Mouse (Mus musculus) thymus, adult 2 months (tissue): ENCODE measurements around the gene Bst1. TPM values are rescaled to one million over a fixed set of nuclear protein-coding genes. Genes with fewer than 3 reads are reported as not detected.

Source experiments
- DNase-seq: peaks from one replicate; pipeline ENCODE4 v3.0.0; 2021
- H3K27ac ChIP-seq: fragments of 200-500 bp; 2 replicates; pipeline ENCODE4 v1.5.1; 2012; ENCODE audit warnings: low read length, control low read depth; ENCODE audit not compliant: control insufficient read depth, insufficient read depth
- H3K27me3 ChIP-seq: fragments of 200-500 bp; 2 replicates; pipeline ENCODE4 v1.6.1; 2012; ENCODE audit warnings: mild to moderate bottlenecking, low read length, moderate library complexity, mixed read lengths; ENCODE audit not compliant: control insufficient read depth, insufficient read depth
- H3K36me3 ChIP-seq: fragments of 200-500 bp; 2 replicates; pipeline ENCODE4 v1.6.1; 2012; ENCODE audit warnings: mild to moderate bottlenecking, low read length, moderate library complexity; ENCODE audit not compliant: control insufficient read depth, insufficient read depth
- H3K4me1 ChIP-seq: fragments of 200-500 bp; replicated peaks from 2 replicates; pipeline ENCODE4 v1.6.1; 2012; ENCODE audit warnings: low read length; ENCODE audit not compliant: control insufficient read depth, insufficient read depth
- H3K4me3 ChIP-seq: fragments of 200-500 bp; 2 replicates; pipeline ENCODE4 v1.5.1; 2012; ENCODE audit warnings: mild to moderate bottlenecking, low read length, control low read depth, moderate library complexity; ENCODE audit not compliant: control insufficient read depth, insufficient read depth
- CTCF ChIP-seq: fragments of 200-500 bp; IDR thresholded peaks from 2 replicates; pipeline ENCODE4 v1.5.1; 2012; ENCODE audit warnings: mild to moderate bottlenecking, control low read depth, low read length, moderate library complexity, borderline replicate concordance; ENCODE audit not compliant: control insufficient read depth, poor library complexity, insufficient read depth; ENCODE audit errors: extremely low read depth
- POLR2A ChIP-seq: fragments of 200-500 bp; IDR thresholded peaks from 2 replicates; pipeline ENCODE4 v1.6.1; 2012; ENCODE audit warnings: mild to moderate bottlenecking, low read length, control low read depth, moderate library complexity; ENCODE audit not compliant: control insufficient read depth, poor library complexity, insufficient read depth; ENCODE audit errors: extremely low read depth
- WGBS: fragments of 180-500 bp; shearing (Covaris S2); methylation state at CpG from one replicate; pipeline ENCODE4 v1.1.7; 2018; 5-methylcytosine and 5-hydroxymethylcytosine counted together
- polyA plus RNA-seq: library from polyadenylated mRNA; depleted of rRNA; stranded (reverse); fragments of >200 nt; gene quantifications from 2 replicates; pipeline ENCODE4 v1.2.3, GENCODE M21; 2012

Bst1 gene
- polyA plus RNA-seq, 1 experiment, result 2.6 TPM

DNA sequence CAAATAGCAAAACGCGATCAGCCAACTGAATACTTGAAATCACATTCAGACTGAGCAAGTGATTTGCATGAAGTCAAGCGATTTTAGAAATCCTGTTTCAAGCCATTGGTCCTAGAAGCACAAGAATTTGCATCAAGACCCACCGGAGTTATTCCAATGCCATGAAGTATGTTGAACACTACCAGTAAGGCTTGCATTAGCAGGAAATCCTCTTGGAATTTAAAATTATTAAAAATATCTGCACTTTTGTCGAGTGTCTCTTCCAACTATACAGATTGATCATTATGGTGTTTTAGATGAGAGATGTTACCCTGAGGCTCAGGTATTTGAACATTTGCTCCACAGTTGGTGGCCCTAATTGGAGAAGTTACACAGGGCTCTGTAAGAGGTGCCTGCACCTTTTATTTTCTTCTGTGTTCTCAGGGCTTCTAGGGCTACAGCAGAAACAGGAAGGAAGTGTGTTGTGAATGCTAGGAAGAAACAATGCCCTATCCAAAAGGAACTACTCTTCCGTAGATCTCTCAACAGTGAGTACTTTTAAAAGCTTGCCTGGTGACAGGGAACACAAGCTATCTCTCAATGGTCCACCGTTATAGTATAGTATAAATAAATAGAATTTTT is 35.3 kb downstream of the Bst1 start:
- no peak overlapping the region for H3K4me3 ChIP-seq
- no peak for DNase-seq
- WGBS, result 71% methylated on average over 7 of the region's 7 CpGs
- no peaks in the 10 kb centered on the region for H3K36me3 ChIP-seq
- H3K27ac ChIP-seq, result no peak overlapping the region
- H3K4me1 ChIP-seq, result peaks cover 2% of the 10 kb centered on the region; the same call in 1 of the 2 replicates
- no peaks in the 10 kb centered on the region for H3K27me3 ChIP-seq
- TF ChIP-seq CTCF (no peak), POLR2A (no peak)

DNA sequence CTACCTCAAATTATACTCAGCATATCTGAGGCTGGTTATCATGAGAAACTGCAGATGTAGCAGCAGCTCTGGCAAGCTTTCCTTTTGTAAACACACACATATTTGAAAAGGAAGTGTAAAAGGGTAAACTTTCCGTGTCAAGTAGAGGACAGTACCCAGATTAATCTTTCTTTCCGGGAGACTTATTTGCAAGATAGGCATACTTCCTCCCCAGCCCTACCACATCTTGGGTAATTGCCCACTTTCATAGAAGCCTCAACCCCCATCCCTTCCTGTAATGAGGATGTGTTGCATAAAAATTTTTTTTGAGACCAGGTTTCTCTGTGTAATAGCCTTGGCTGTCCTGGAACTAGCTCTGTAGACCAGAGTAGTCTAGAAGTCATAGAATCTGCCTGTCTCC is 37.1 kb downstream of the Bst1 start:
- TF ChIP-seq CTCF (no peak), POLR2A (no peak)
- Histone ChIP-seq H3K36me3 (no peaks in the 10 kb centered on the region), H3K4me3 (no peak overlapping the region), H3K27me3 (no peaks in the 10 kb centered on the region), H3K4me1 (peaks cover 2% of the 10 kb centered on the region; the same call in 1 of the 2 replicates), H3K27ac (no peak overlapping the region)
- WGBS, result 10% methylated on average over 2 of the region's 2 CpGs
- no peak for DNase-seq

DNA sequence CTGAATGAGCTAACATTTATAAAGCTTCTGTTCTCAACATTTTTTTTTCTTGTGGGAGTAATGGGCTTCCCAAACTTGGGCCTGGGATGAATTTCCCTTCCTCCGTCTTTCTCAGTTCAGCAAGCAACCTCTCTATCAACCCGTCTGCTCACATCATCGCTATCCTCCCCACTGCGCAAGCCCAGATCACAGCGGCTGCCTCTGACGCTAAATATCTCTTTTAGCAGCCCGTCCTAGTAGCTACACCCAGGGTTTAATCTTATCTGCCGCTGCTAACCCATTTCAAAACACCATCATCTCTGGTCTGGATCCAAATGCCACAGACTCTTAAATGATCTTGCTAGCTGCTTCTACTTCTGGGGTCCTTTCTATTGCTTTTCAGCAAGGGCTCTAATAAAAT is 41.0 kb downstream of the Bst1 start:
- 96% methylated on average over 8 of the region's 8 CpGs for WGBS
- H3K36me3 ChIP-seq, result no peaks in the 10 kb centered on the region
- no peak overlapping the region for H3K27ac ChIP-seq
- no peak overlapping the region for H3K4me3 ChIP-seq
- H3K27me3 ChIP-seq, result no peaks in the 10 kb centered on the region
- TF ChIP-seq CTCF, result no peak
- TF ChIP-seq POLR2A, result no peak
- no peak for DNase-seq
- peaks cover 2% of the 10 kb centered on the region; the same call in 1 of the 2 replicates for H3K4me1 ChIP-seq

DNA sequence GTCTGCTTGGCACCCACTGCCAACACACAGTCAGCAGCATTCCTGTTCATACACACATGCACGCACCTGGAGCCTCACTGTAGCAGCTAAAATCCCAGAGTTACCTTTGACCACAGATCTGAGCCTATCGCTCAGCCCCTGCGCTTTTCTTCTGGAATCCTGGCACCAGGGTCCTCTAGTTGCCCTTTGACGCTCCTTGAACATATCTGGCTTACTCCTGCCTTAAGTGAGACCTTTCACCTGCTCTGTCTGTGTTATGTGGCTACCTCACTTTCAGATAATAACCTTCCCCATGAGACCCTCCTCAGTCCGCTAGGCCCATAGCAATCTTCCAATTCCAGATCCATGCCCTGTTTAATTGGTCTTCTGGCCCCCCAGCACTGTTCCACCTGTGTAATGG is 41.4 kb downstream of the Bst1 start:
- H3K4me3 ChIP-seq, result no peak overlapping the region
- no peaks in the 10 kb centered on the region; the same call in 1 of the 2 replicates for H3K4me1 ChIP-seq
- 96% methylated on average over 5 of the region's 5 CpGs for WGBS
- no peak for TF ChIP-seq POLR2A
- TF ChIP-seq CTCF, result no peak
- DNase-seq, result no peak
- H3K27ac ChIP-seq, result no peak overlapping the region
- no peaks in the 10 kb centered on the region for H3K36me3 ChIP-seq
- no peaks in the 10 kb centered on the region for H3K27me3 ChIP-seq

DNA sequence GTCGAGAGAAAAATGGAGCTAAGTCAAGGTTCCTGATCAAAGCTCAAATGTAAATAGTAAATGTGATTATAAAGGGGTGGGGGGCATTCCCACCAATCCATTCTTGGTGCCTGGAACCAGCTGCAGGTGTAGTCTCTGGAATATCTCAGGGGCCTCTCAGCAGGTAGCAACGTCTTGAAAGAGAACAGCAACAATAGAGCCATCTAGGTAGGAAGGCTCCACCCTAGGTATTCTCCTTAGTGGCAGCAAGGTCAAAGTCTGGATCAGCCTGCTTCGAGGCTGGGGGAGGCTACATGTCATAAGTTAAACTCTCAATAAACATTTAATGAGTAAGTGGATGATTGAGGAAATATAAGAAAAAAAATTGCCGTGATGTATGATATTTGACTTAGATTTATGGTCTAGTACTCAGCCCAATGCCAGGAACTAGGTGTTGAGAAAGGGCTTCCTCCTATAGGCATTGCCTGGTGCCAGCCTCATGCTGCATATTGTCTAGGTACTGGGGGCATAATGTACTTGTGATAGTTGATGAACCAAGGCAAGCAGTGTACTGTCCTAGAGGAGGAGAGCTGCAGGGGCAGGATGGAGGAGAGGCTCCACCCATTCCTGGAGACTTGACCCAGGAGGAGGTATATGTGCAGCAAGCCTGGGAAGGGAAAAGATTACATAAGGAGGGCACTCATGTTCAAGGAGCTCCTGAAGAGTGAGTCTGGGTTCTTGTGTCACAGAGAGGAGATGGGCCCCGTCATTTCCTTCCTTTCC is 42.2 kb downstream of the Bst1 start:
- WGBS, result 73% methylated on average over 5 of the region's 5 CpGs

DNA sequence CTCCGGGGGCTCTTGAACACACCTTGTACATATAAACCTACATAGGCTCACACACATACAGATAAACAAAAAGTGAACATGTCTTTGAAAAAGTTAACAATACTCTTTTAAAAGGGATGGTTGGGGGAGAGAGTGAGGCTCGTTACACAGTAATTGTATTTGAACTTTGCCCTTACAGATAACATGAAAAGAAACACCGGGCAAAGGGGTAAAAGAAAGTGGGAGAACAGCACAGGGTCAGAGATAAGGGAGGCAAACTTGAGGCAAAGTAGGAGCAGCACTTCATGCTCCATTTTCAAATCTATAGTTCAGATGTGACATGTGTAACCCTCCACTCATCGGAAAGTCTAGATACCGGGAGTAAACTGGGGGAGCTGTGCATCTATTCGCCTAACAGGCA is 45.0 kb downstream of the Bst1 start:
- Histone ChIP-seq H3K27ac (no peak overlapping the region), H3K4me1 (0 out of 2 replicates have a peak, but pooled peaks cover under 1% of the 10 kb centered on the region), H3K4me3 (no peak overlapping the region), H3K36me3 (no peaks in the 10 kb centered on the region), H3K27me3 (no peaks in the 10 kb centered on the region)
- no peak for TF ChIP-seq POLR2A
- no peak for TF ChIP-seq CTCF
- DNase-seq, result no peak
- WGBS, result 97% methylated on average over 6 of the region's 6 CpGs

More for the DNA sequence above, 42.2 kb downstream of the Bst1 start:
- no peaks in the 10 kb centered on the region for H3K36me3 ChIP-seq
- no peaks in the 10 kb centered on the region for H3K27me3 ChIP-seq
- no peak overlapping the region for H3K4me3 ChIP-seq
- no peaks in the 10 kb centered on the region; the same call in 1 of the 2 replicates for H3K4me1 ChIP-seq
- TF ChIP-seq POLR2A (no peak), CTCF (no peak)
- H3K27ac ChIP-seq, result no peak overlapping the region
- no peak for DNase-seq

DNA sequence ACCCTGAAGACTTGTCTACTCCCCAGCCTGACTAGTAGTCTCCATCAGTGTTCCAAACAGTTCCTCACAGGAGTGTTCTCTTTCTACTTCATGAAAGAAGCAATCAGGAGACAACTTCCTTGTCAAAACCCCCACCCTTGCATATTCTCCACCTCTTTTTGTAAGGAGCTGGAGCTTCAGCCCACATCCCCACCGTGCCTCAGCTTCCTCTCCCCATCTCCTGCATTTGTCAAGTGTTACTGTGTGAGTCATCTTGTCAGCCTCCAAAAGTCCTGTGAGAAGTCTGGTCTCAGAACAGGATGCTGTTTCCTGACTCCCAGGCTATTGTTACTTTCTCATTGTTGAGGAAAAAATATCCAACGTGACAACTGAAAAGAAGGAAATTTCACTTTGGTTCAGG is 46.6 kb downstream of the Bst1 start:
- TF ChIP-seq CTCF (no peak), POLR2A (no peak)
- Histone ChIP-seq H3K4me3 (no peak overlapping the region), H3K27ac (no peak overlapping the region), H3K27me3 (no peaks in the 10 kb centered on the region), H3K4me1 (peaks cover 8% of the 10 kb centered on the region), H3K36me3 (no peaks in the 10 kb centered on the region)
- DNase-seq, result no peak
- 70% methylated on average over 2 of the region's 2 CpGs for WGBS
